Mouse (Mus musculus): ENCODE measurements around the gene Mical3. TPM values are rescaled to one million over a fixed set of nuclear protein-coding genes. Genes with fewer than 3 reads are reported as not detected.

Gene Mical3
- total and polyA plus RNA-seq, 3 experiments, result 52.1 to 127 (median 114) TPM

- no peaks in the 10 kb centered on the region for H3K79me2 ChIP-seq (replicated peaks; ENCODE audit: control insufficient read depth, insufficient read depth, low read length)
- no peak overlapping the region for H3K4me3 ChIP-seq
- no peak for DNase-seq
- no peaks in the 10 kb centered on the region for H3K27me3 ChIP-seq (ENCODE audit: control insufficient read depth, insufficient read depth, low read length)
- H3K9ac ChIP-seq (ENCODE audit: low read depth, low read length), result no peak overlapping the region
- H3K27ac ChIP-seq, result no peak overlapping the region
- TF ChIP-seq CTCF (IDR thresholded peaks at IDR 0.05) (no peak), POLR2A (IDR thresholded peaks at IDR 0.05; ENCODE audit: insufficient read depth, low read depth, low read length) (no peak), EP300 (IDR thresholded peaks at IDR 0.05; ENCODE audit: insufficient read depth, low read depth, low read length) (no peak)
- peaks cover 6% of the 10 kb centered on the region for H3K4me1 ChIP-seq (ENCODE audit: control insufficient read depth, insufficient read depth, low read length)
- WGBS, result 92% methylated on average over 8 of the region's 8 CpGs
- intact Hi-C loops (cut with DNase I), result loop anchor here (5.0 kb wide), 1 partner anchor 37 kb away; no protein-coding TSS in a partner anchor
- H3K36me3 ChIP-seq (ENCODE audit: control insufficient read depth, insufficient read depth, low read length), result no peaks in the 10 kb centered on the region
Measured at GRCm38 (mm10) chr6:121009651-121010050, 121.1 kb downstream of the Mical3 start.

- intact Hi-C loops (cut with DNase I), result no loop called here
- H3K36me3 ChIP-seq (ENCODE audit: control insufficient read depth, insufficient read depth, low read length), result no peaks in the 10 kb centered on the region
- no peak overlapping the region for H3K9ac ChIP-seq (ENCODE audit: low read depth, low read length)
- no peaks in the 10 kb centered on the region for H3K79me2 ChIP-seq (replicated peaks; ENCODE audit: control insufficient read depth, insufficient read depth, low read length)
- 68% methylated on average over 4 of the region's 4 CpGs for WGBS
- DNase-seq, result no peak
- peaks cover 1% of the 10 kb centered on the region; the same call in 1 of the 2 replicates for H3K4me1 ChIP-seq (ENCODE audit: control insufficient read depth, insufficient read depth, low read length)
- H3K27me3 ChIP-seq (ENCODE audit: control insufficient read depth, insufficient read depth, low read length), result no peaks in the 10 kb centered on the region
- H3K27ac ChIP-seq, result no peak overlapping the region
- no peak for TF ChIP-seq CTCF (IDR thresholded peaks at IDR 0.05)
- no peak for TF ChIP-seq POLR2A (IDR thresholded peaks at IDR 0.05; ENCODE audit: insufficient read depth, low read depth, low read length)
- TF ChIP-seq EP300 (IDR thresholded peaks at IDR 0.05; ENCODE audit: insufficient read depth, low read depth, low read length), result no peak
- H3K4me3 ChIP-seq, result no peak overlapping the region
Measured at GRCm38 (mm10) chr6:121004959-121005358, 125.8 kb downstream of the Mical3 start.

- Histone ChIP-seq H3K27me3 (ENCODE audit: control insufficient read depth, insufficient read depth, low read length) (no peaks in the 10 kb centered on the region), H3K36me3 (ENCODE audit: control insufficient read depth, insufficient read depth, low read length) (no peaks in the 10 kb centered on the region), H3K4me3 (no peak overlapping the region), H3K9ac (ENCODE audit: low read depth, low read length) (no peak overlapping the region), H3K27ac (no peak overlapping the region), H3K4me1 (ENCODE audit: control insufficient read depth, insufficient read depth, low read length) (peaks cover 4% of the 10 kb centered on the region; the same call in 1 of the 2 replicates), H3K79me2 (replicated peaks; ENCODE audit: control insufficient read depth, insufficient read depth, low read length) (no peaks in the 10 kb centered on the region)
- TF ChIP-seq EP300 (IDR thresholded peaks at IDR 0.05; ENCODE audit: insufficient read depth, low read depth, low read length) (no peak), CTCF (IDR thresholded peaks at IDR 0.05) (no peak), POLR2A (IDR thresholded peaks at IDR 0.05; ENCODE audit: insufficient read depth, low read depth, low read length) (no peak)
- WGBS, result 71% methylated on average over 3 of the region's 3 CpGs
- no peak for DNase-seq
- intact Hi-C loops (cut with DNase I), result no loop called here
Measured at GRCm38 (mm10) chr6:121002952-121003351, 127.8 kb downstream of the Mical3 start.

GRCm38 (mm10) chr6:120999860-121000526 lies 130.8 kb downstream of the Mical3 start:
- Histone ChIP-seq H3K79me2 (replicated peaks; ENCODE audit: control insufficient read depth, insufficient read depth, low read length) (no peaks in the 10 kb centered on the region), H3K27me3 (ENCODE audit: control insufficient read depth, insufficient read depth, low read length) (no peaks in the 10 kb centered on the region), H3K36me3 (ENCODE audit: control insufficient read depth, insufficient read depth, low read length) (no peaks in the 10 kb centered on the region), H3K4me1 (ENCODE audit: control insufficient read depth, insufficient read depth, low read length) (peaks cover 4% of the 10 kb centered on the region; the same call in 1 of the 2 replicates), H3K9ac (ENCODE audit: low read depth, low read length) (no peak overlapping the region; the same call in 1 of the 2 replicates), H3K27ac (peak overlapping the region; percentile 74), H3K4me3 (no peak overlapping the region)
- intact Hi-C loops (cut with DNase I), result no loop called here
- WGBS, result 57% methylated on average over 8 of the region's 8 CpGs
- no peak for TF ChIP-seq POLR2A (IDR thresholded peaks at IDR 0.05; ENCODE audit: insufficient read depth, low read depth, low read length)
- TF ChIP-seq CTCF (IDR thresholded peaks at IDR 0.05), result no peak
- no peak for TF ChIP-seq EP300 (IDR thresholded peaks at IDR 0.05; ENCODE audit: insufficient read depth, low read depth, low read length)
- peak in 1 of 2 experiments; percentile 52 for DNase-seq

- Histone ChIP-seq H3K79me2 (replicated peaks; ENCODE audit: control insufficient read depth, insufficient read depth, low read length) (no peaks in the 10 kb centered on the region), H3K9ac (ENCODE audit: low read depth, low read length) (no peak overlapping the region), H3K27ac (peak overlapping the region; percentile 74), H3K4me3 (no peak overlapping the region), H3K27me3 (ENCODE audit: control insufficient read depth, insufficient read depth, low read length) (no peaks in the 10 kb centered on the region), H3K4me1 (ENCODE audit: control insufficient read depth, insufficient read depth, low read length) (peaks cover 4% of the 10 kb centered on the region; the same call in 1 of the 2 replicates), H3K36me3 (ENCODE audit: control insufficient read depth, insufficient read depth, low read length) (no peaks in the 10 kb centered on the region)
- no peak for DNase-seq
- 42% methylated on average over 5 of the region's 5 CpGs for WGBS
- TF ChIP-seq CTCF (IDR thresholded peaks at IDR 0.05) (no peak), EP300 (IDR thresholded peaks at IDR 0.05; ENCODE audit: insufficient read depth, low read depth, low read length) (no peak), POLR2A (IDR thresholded peaks at IDR 0.05; ENCODE audit: insufficient read depth, low read depth, low read length) (no peak)
- intact Hi-C loops (cut with DNase I), result no loop called here
Measured at GRCm38 (mm10) chr6:120999087-120999486, 131.7 kb downstream of the Mical3 start.

- no peaks in the 10 kb centered on the region for H3K36me3 ChIP-seq (ENCODE audit: control insufficient read depth, insufficient read depth, low read length)
- 87% methylated on average over 6 of the region's 6 CpGs for WGBS
- intact Hi-C loops (cut with DNase I), result no loop called here
- no peak for TF ChIP-seq CTCF (IDR thresholded peaks at IDR 0.05)
- TF ChIP-seq POLR2A (IDR thresholded peaks at IDR 0.05; ENCODE audit: insufficient read depth, low read depth, low read length), result no peak
- no peak for TF ChIP-seq EP300 (IDR thresholded peaks at IDR 0.05; ENCODE audit: insufficient read depth, low read depth, low read length)
- no peak overlapping the region for H3K27ac ChIP-seq
- H3K4me1 ChIP-seq (ENCODE audit: control insufficient read depth, insufficient read depth, low read length), result peaks cover 4% of the 10 kb centered on the region; the same call in 1 of the 2 replicates
- no peaks in the 10 kb centered on the region for H3K27me3 ChIP-seq (ENCODE audit: control insufficient read depth, insufficient read depth, low read length)
- no peak overlapping the region for H3K9ac ChIP-seq (ENCODE audit: low read depth, low read length)
- no peak overlapping the region for H3K4me3 ChIP-seq
- H3K79me2 ChIP-seq (replicated peaks; ENCODE audit: control insufficient read depth, insufficient read depth, low read length), result no peaks in the 10 kb centered on the region
- no peak for DNase-seq
Measured at GRCm38 (mm10) chr6:120996607-120997006, 134.2 kb downstream of the Mical3 start.
